Mouse (Mus musculus) ES-E14 (cell line): ENCODE results near the gene Pus3. TPM values are rescaled to one million over a fixed set of nuclear protein-coding genes. Genes with fewer than 3 reads are reported as not detected.
A peak's percentile ranks its signal among the peaks of the same experiment; 100 is the strongest.

Experiments
- DNase-seq: peaks from one replicate; pipeline ENCODE4 v3.0.0-alpha.2; 2013; ENCODE audit warnings: low read depth, low spot score
- H3K27ac ChIP-seq: 2 replicates; pipeline ENCODE4 v1.5.1; 2012; ENCODE audit warnings: low read depth, mild to moderate bottlenecking, low read length, moderate library complexity, mixed read lengths; ENCODE audit not compliant: poor library complexity, insufficient read depth, severe bottlenecking
- H3K36me3 ChIP-seq: 2 replicates; pipeline ENCODE4 v1.6.1; 2012; ENCODE audit warnings: mild to moderate bottlenecking, low read length, moderate library complexity, mixed read lengths; ENCODE audit not compliant: control insufficient read depth, poor library complexity, insufficient read depth, severe bottlenecking
- H3K4me1 ChIP-seq, 2 experiments: fragments of 150-350 bp in 1 of 2; sonication (generic) in 1 of 2; 2 replicates each; pipeline ENCODE4 v1.6.1; 2012; ENCODE audit warnings: low read length in 2 of 2, mild to moderate bottlenecking in 1 of 2, mixed read lengths in 1 of 2; ENCODE audit not compliant: control insufficient read depth in 2 of 2, insufficient read depth in 2 of 2, poor library complexity in 1 of 2
- H3K4me3 ChIP-seq, 2 experiments: fragments of 150-350 bp in 1 of 2; sonication (generic) in 1 of 2; 2 replicates each; pipeline ENCODE4 v1.5.1; 2012; ENCODE audit warnings: low read length in 2 of 2, low read depth in 1 of 2, mild to moderate bottlenecking in 1 of 2, mixed read lengths in 1 of 2; ENCODE audit not compliant: insufficient read depth in 1 of 2, poor library complexity in 1 of 2, severe bottlenecking in 1 of 2
- H3K9ac ChIP-seq: 2 replicates; pipeline ENCODE4 v1.6.1; 2012; ENCODE audit warnings: low read depth, mild to moderate bottlenecking, low read length, mixed read lengths; ENCODE audit not compliant: poor library complexity, insufficient read depth, severe bottlenecking
- H3K9me3 ChIP-seq: fragments of 150-350 bp; sonication (generic); 2 replicates; pipeline ENCODE4 v1.6.1; 2012; ENCODE audit warnings: low read depth, mild to moderate bottlenecking, low read length; ENCODE audit not compliant: control insufficient read depth, insufficient read depth
- CHD2 ChIP-seq: IDR thresholded peaks from 2 replicates; pipeline ENCODE4 v1.6.1; 2014; ENCODE audit warnings: mild to moderate bottlenecking, low read depth, low read length, inconsistent platforms
- HCFC1 ChIP-seq: IDR thresholded peaks from 2 replicates; pipeline ENCODE4 v1.6.1; 2012; ENCODE audit warnings: low read length, inconsistent platforms, borderline replicate concordance; ENCODE audit not compliant: insufficient read depth
- MAFK ChIP-seq: IDR thresholded peaks from 2 replicates; pipeline ENCODE4 v1.6.1; 2014; ENCODE audit warnings: mild to moderate bottlenecking, low read depth, low read length, inconsistent platforms; ENCODE audit not compliant: insufficient read depth
- ZC3H11A ChIP-seq: IDR thresholded peaks from 2 replicates; pipeline ENCODE4 v1.6.1; 2012; ENCODE audit warnings: low read depth, mild to moderate bottlenecking, inconsistent platforms, low read length, borderline replicate concordance
- ZNF384 ChIP-seq: IDR thresholded peaks from 2 replicates; pipeline ENCODE4 v1.6.1; 2012; ENCODE audit warnings: low read depth, low read length, inconsistent platforms
- in situ Hi-C, 2 experiments: fragments of 600-800 bp; cut with MboI; formaldehyde crosslinking; loops; one replicate each; pipeline ENCODE4 v1.15.1; 2025; ENCODE audit warnings: low sequenced_read_pairs in 2 of 2, inconsistent platforms in 1 of 2; ENCODE audit not compliant: unreplicated experiment in 2 of 2
- total RNA-seq: library from RNA; depleted of rRNA; stranded (reverse); fragments of 300-350 nt; gene quantifications from 2 replicates; pipeline ENCODE4 v1.2.3, GENCODE M21; 2012

The Pus3 gene
- total RNA-seq, 1 experiment: 25.6 TPM

GRCm38 (mm10) chr9:35535876-35536275, 22.5 kb upstream of the Pus3 start:
- Histone ChIP-seq H3K4me3 (no peak overlapping the region), H3K4me1 (no peaks in the 10 kb centered on the region), H3K9ac (no peak overlapping the region), H3K27ac (no peak overlapping the region), H3K36me3 (no peaks in the 10 kb centered on the region), H3K9me3 (no peaks in the 10 kb centered on the region)
- in situ Hi-C loops: loop anchor here (5.0 to 10.0 kb wide), 2 partner anchors 251 to 254 kb away; no protein-coding TSS in a partner anchor
- TF ChIP-seq ZNF384 (no peak), HCFC1 (no peak), CHD2 (no peak), ZC3H11A (no peak), MAFK (no peak)
- DNase-seq: no peak

GRCm38 (mm10) chr9:35539001-35539750, 19.2 kb upstream of the Pus3 start:
- H3K27ac ChIP-seq: no peak overlapping the region
- no peak for DNase-seq
- no peak overlapping the region for H3K9ac ChIP-seq
- no peaks in the 10 kb centered on the region for H3K36me3 ChIP-seq
- in situ Hi-C loops: loop anchor here (5.0 to 10.0 kb wide), 2 partner anchors 254 to 257 kb away; no protein-coding TSS in a partner anchor
- TF ChIP-seq CHD2 (no peak), MAFK (no peak), ZNF384 (no peak), ZC3H11A (no peak), HCFC1 (no peak)
- H3K4me1 ChIP-seq: no peaks in the 10 kb centered on the region
- no peak overlapping the region for H3K4me3 ChIP-seq
- H3K9me3 ChIP-seq: no peaks in the 10 kb centered on the region

GRCm38 (mm10) chr9:35541024-35541423, 17.4 kb upstream of the Pus3 start:
- no peaks in the 10 kb centered on the region for H3K36me3 ChIP-seq
- no peak for TF ChIP-seq ZNF384
- TF ChIP-seq HCFC1: no peak
- in situ Hi-C loops: no loop called here
- no peak overlapping the region for H3K4me3 ChIP-seq
- no peak overlapping the region for H3K9ac ChIP-seq
- no peaks in the 10 kb centered on the region for H3K4me1 ChIP-seq
- no peak overlapping the region for H3K27ac ChIP-seq
- no peak for DNase-seq
- no peaks in the 10 kb centered on the region for H3K9me3 ChIP-seq

GRCm38 (mm10) chr9:35541488-35541887, 16.9 kb upstream of the Pus3 start:
- in situ Hi-C loops: no loop called here
- no peak overlapping the region for H3K4me3 ChIP-seq
- H3K27ac ChIP-seq: no peak overlapping the region
- H3K4me1 ChIP-seq: no peaks in the 10 kb centered on the region
- H3K9ac ChIP-seq: no peak overlapping the region
- H3K36me3 ChIP-seq: no peaks in the 10 kb centered on the region
- TF ChIP-seq ZC3H11A (peak; percentile 81; the same call in 1 of the 2 replicates), HCFC1 (no peak)
- H3K9me3 ChIP-seq: no peaks in the 10 kb centered on the region
- peak; percentile 77 for DNase-seq

GRCm38 (mm10) chr9:35541941-35542340, 16.5 kb upstream of the Pus3 start:
- TF ChIP-seq HCFC1 (no peak), MAFK (no peak), ZC3H11A (no peak)
- Histone ChIP-seq H3K36me3 (no peaks in the 10 kb centered on the region), H3K4me1 (no peaks in the 10 kb centered on the region), H3K27ac (no peak overlapping the region), H3K9me3 (no peaks in the 10 kb centered on the region), H3K9ac (no peak overlapping the region), H3K4me3 (no peak overlapping the region)
- DNase-seq: no peak
- in situ Hi-C loops: no loop called here
